Mouse (Mus musculus) heart, embryonic 16.5 days (tissue): ENCODE results near the gene Cyp2u1. TPM values are rescaled to one million over a fixed set of nuclear protein-coding genes. Genes with fewer than 3 reads are reported as not detected.
"Not testable (repeated sequence)": the region's sequence is repeated elsewhere in the genome, so short reads cannot be mapped to it uniquely, and the experiment has no call there.

ENCODE experiments used
- ATAC-seq: fragments of 200-750 bp; cut with Nextera tagmentation; replicated peaks from 2 replicates; pipeline ENCODE4 v1.8.0; 2017; ENCODE audit warnings: moderate number of reproducible peaks; ENCODE audit not compliant: insufficient read depth, low FRiP score; ENCODE audit errors: extremely low read depth
- H3K27ac ChIP-seq: fragments of 300-500 bp; sonication (generic); 2 replicates; pipeline ENCODE4 v1.5.1; 2014; ENCODE audit warnings: mild to moderate bottlenecking, low read length, control low read depth, moderate library complexity
- H3K27me3 ChIP-seq: fragments of 300-500 bp; sonication (generic); 2 replicates; pipeline ENCODE4 v1.6.1; 2014; ENCODE audit warnings: low read length, mixed read lengths; ENCODE audit not compliant: control insufficient read depth, insufficient read depth
- H3K36me3 ChIP-seq: fragments of 300-500 bp; sonication (generic); 2 replicates; pipeline ENCODE4 v1.6.1; 2014; ENCODE audit not compliant: control insufficient read depth, insufficient read depth
- H3K4me1 ChIP-seq: fragments of 300-500 bp; sonication (generic); 2 replicates; pipeline ENCODE4 v1.6.1; 2014; ENCODE audit warnings: low read length, mixed read lengths; ENCODE audit not compliant: control insufficient read depth, insufficient read depth
- H3K4me2 ChIP-seq: fragments of 300-500 bp; sonication (generic); 2 replicates; pipeline ENCODE4 v1.6.1; 2014; ENCODE audit warnings: low read depth, mild to moderate bottlenecking, control low read depth, low read length
- H3K4me3 ChIP-seq: fragments of 300-500 bp; sonication (generic); 2 replicates; pipeline ENCODE4 v1.5.1; 2014; ENCODE audit warnings: mild to moderate bottlenecking, control low read depth, low read length
- H3K9ac ChIP-seq: fragments of 300-500 bp; sonication (generic); 2 replicates; pipeline ENCODE4 v1.6.1; 2014; ENCODE audit warnings: low read length, control low read depth
- H3K9me3 ChIP-seq: fragments of 300-500 bp; sonication (generic); replicated peaks from 2 replicates; pipeline ENCODE4 v1.6.1; 2016; ENCODE audit warnings: low read length; ENCODE audit not compliant: control insufficient read depth
- WGBS: fragments of 180-500 bp; shearing (Covaris S2); extraction: QIAGEN DNeasy Blood & Tissue Kit; methylation state at CpG from one replicate; pipeline ENCODE4 v1.1.7; 2014; 5-methylcytosine and 5-hydroxymethylcytosine counted together
- polyA plus RNA-seq: library from polyadenylated mRNA; unstranded; fragments of >200 nt; fragmentation: Nextera tagmentation; extraction: Ambion mirVana; gene quantifications from 2 replicates; pipeline ENCODE4 v1.2.1, GENCODE M21; 2015

The Cyp2u1 gene
- polyA plus RNA-seq, 1 experiment from 2014 or later, result 14.0 TPM

- ATAC-seq, H3K4me3 ChIP-seq, H3K9ac ChIP-seq, H3K9me3 ChIP-seq, H3K36me3 ChIP-seq, H3K4me2 ChIP-seq, H3K27ac ChIP-seq, H3K27me3 ChIP-seq: not testable (repeated sequence)
- 96% methylated on average over 4 of the region's 7 CpGs for WGBS
- peaks cover 16% of the 10 kb centered on the region for H3K4me1 ChIP-seq
These were observed 34.7 kb upstream of the Cyp2u1 start for GRCm38 (mm10) chr3:131337749-131338148.

GRCm38 (mm10) chr3:131336629-131337028, 33.6 kb upstream of the Cyp2u1 start:
- H3K4me1 ChIP-seq, result peaks cover 16% of the 10 kb centered on the region
- no peak for ATAC-seq
- no peak overlapping the region for H3K4me2 ChIP-seq
- H3K4me3 ChIP-seq, result no peak overlapping the region
- no peaks in the 10 kb centered on the region for H3K27me3 ChIP-seq
- no peak overlapping the region for H3K27ac ChIP-seq
- no peak overlapping the region for H3K9ac ChIP-seq
- no peaks in the 10 kb centered on the region for H3K9me3 ChIP-seq
- no peaks in the 10 kb centered on the region for H3K36me3 ChIP-seq
- WGBS, result 89% methylated on average over 8 of the region's 8 CpGs

- H3K27ac ChIP-seq, result no peak overlapping the region
- H3K4me2 ChIP-seq, result peak overlapping the region; percentile 66
- H3K4me3 ChIP-seq, result peak overlapping the region; percentile 28
- H3K4me1 ChIP-seq, result peaks cover 16% of the 10 kb centered on the region
- WGBS, result 49% methylated on average over 8 of the region's 8 CpGs
- H3K9me3 ChIP-seq, result no peaks in the 10 kb centered on the region
- no peaks in the 10 kb centered on the region for H3K36me3 ChIP-seq
- peak overlapping the region; percentile 44 for H3K9ac ChIP-seq
- no peak for ATAC-seq
- no peaks in the 10 kb centered on the region for H3K27me3 ChIP-seq
These were observed 32.1 kb upstream of the Cyp2u1 start for GRCm38 (mm10) chr3:131335117-131335547.

GRCm38 (mm10) chr3:131327189-131327588, 24.2 kb upstream of the Cyp2u1 start:
- no peak for ATAC-seq
- no peaks in the 10 kb centered on the region for H3K4me1 ChIP-seq
- no peaks in the 10 kb centered on the region for H3K9me3 ChIP-seq
- H3K27ac ChIP-seq, result no peak overlapping the region
- H3K4me2 ChIP-seq, result no peak overlapping the region
- no peaks in the 10 kb centered on the region for H3K27me3 ChIP-seq
- no peak overlapping the region for H3K4me3 ChIP-seq
- 82% methylated on average over 7 of the region's 7 CpGs for WGBS
- H3K36me3 ChIP-seq, result no peaks in the 10 kb centered on the region
- H3K9ac ChIP-seq, result no peak overlapping the region

- Histone ChIP-seq H3K9ac (no peak overlapping the region), H3K27ac (no peak overlapping the region), H3K9me3 (no peaks in the 10 kb centered on the region), H3K4me1 (no peaks in the 10 kb centered on the region), H3K4me2 (no peak overlapping the region), H3K4me3 (no peak overlapping the region), H3K36me3 (no peaks in the 10 kb centered on the region), H3K27me3 (no peaks in the 10 kb centered on the region)
- no peak for ATAC-seq
- 81% methylated on average over 4 of the region's 4 CpGs for WGBS
These were observed 23.6 kb upstream of the Cyp2u1 start for GRCm38 (mm10) chr3:131326637-131327036.

- Histone ChIP-seq H3K9ac (no peak overlapping the region), H3K36me3 (no peaks in the 10 kb centered on the region), H3K4me3 (no peak overlapping the region), H3K9me3 (no peaks in the 10 kb centered on the region), H3K4me2 (no peak overlapping the region), H3K27ac (no peak overlapping the region), H3K27me3 (no peaks in the 10 kb centered on the region), H3K4me1 (no peaks in the 10 kb centered on the region)
- ATAC-seq, result no peak
- 65% methylated on average over 14 of the region's 14 CpGs for WGBS
These were observed 19.2 kb upstream of the Cyp2u1 start for GRCm38 (mm10) chr3:131322081-131322815.

- H3K4me2 ChIP-seq, result no peak overlapping the region
- no peaks in the 10 kb centered on the region for H3K27me3 ChIP-seq
- no peak overlapping the region for H3K9ac ChIP-seq
- no peaks in the 10 kb centered on the region for H3K4me1 ChIP-seq
- H3K27ac ChIP-seq, result no peak overlapping the region
- no peak overlapping the region for H3K4me3 ChIP-seq
- H3K36me3 ChIP-seq, result no peaks in the 10 kb centered on the region
- no peak for ATAC-seq
- 5% methylated on average over 3 of the region's 3 CpGs for WGBS
- H3K9me3 ChIP-seq, result no peaks in the 10 kb centered on the region
These were observed 17.2 kb upstream of the Cyp2u1 start for GRCm38 (mm10) chr3:131320184-131320583.

GRCm38 (mm10) chr3:131318211-131318610, 15.2 kb upstream of the Cyp2u1 start:
- WGBS, result 47% methylated on average over 2 of the region's 2 CpGs
- H3K4me3 ChIP-seq, result no peak overlapping the region
- no peak overlapping the region for H3K27ac ChIP-seq
- ATAC-seq, result no peak
- no peak overlapping the region for H3K9ac ChIP-seq
- H3K27me3 ChIP-seq, result no peaks in the 10 kb centered on the region
- H3K36me3 ChIP-seq, result no peaks in the 10 kb centered on the region
- no peak overlapping the region for H3K4me2 ChIP-seq
- H3K4me1 ChIP-seq, result no peaks in the 10 kb centered on the region
- no peaks in the 10 kb centered on the region for H3K9me3 ChIP-seq

- WGBS, result 70% methylated on average over 1 of the region's 1 CpGs
- no peaks in the 10 kb centered on the region for H3K27me3 ChIP-seq
- H3K9ac ChIP-seq, result no peak overlapping the region
- no peak for ATAC-seq
- no peak overlapping the region for H3K27ac ChIP-seq
- no peaks in the 10 kb centered on the region for H3K36me3 ChIP-seq
- H3K4me2 ChIP-seq, result no peak overlapping the region
- no peak overlapping the region for H3K4me3 ChIP-seq
- H3K9me3 ChIP-seq, result no peaks in the 10 kb centered on the region
- no peaks in the 10 kb centered on the region for H3K4me1 ChIP-seq
These were observed 14.1 kb upstream of the Cyp2u1 start for GRCm38 (mm10) chr3:131317126-131317525.
